Mouse (Mus musculus) midbrain, embryonic 14.5 days (tissue): ENCODE data around the gene Pde6d. TPM values are rescaled to one million over a fixed set of nuclear protein-coding genes. Genes with fewer than 3 reads are reported as not detected.

ENCODE experiments used
- ATAC-seq: fragments of 200-750 bp; cut with Nextera tagmentation; 2 replicates; pipeline ENCODE4 v1.8.0; 2017; ENCODE audit warnings: moderate number of reproducible peaks, moderate library complexity; ENCODE audit not compliant: low FRiP score, low TSS enrichment
- DNase-seq: peaks from one replicate; pipeline ENCODE4 v3.0.0-alpha.2; 2015
- H3K27ac ChIP-seq: fragments of 300-500 bp; sonication (generic); replicated peaks from 2 replicates; pipeline ENCODE4 v1.5.1; 2014; ENCODE audit warnings: mild to moderate bottlenecking, low read depth, low read length, moderate library complexity
- H3K27me3 ChIP-seq: fragments of 300-500 bp; sonication (generic); 2 replicates; pipeline ENCODE4 v1.6.1; 2014; ENCODE audit warnings: low read length, control low read depth, mixed read lengths; ENCODE audit not compliant: control insufficient read depth, insufficient read depth
- H3K36me3 ChIP-seq: fragments of 300-500 bp; sonication (generic); 2 replicates; pipeline ENCODE4 v1.6.1; 2014; ENCODE audit warnings: low read length, control low read depth; ENCODE audit not compliant: control insufficient read depth, insufficient read depth
- H3K4me1 ChIP-seq: fragments of 300-500 bp; sonication (generic); 2 replicates; pipeline ENCODE4 v1.6.1; 2014; ENCODE audit warnings: mild to moderate bottlenecking, antibody characterized with exemption, low read length, control low read depth; ENCODE audit not compliant: control insufficient read depth, insufficient read depth
- H3K4me2 ChIP-seq: fragments of 300-500 bp; sonication (generic); 2 replicates; pipeline ENCODE4 v1.6.1; 2014; ENCODE audit warnings: mild to moderate bottlenecking, low read length, moderate library complexity
- H3K4me3 ChIP-seq: fragments of 300-500 bp; sonication (generic); replicated peaks from 2 replicates; pipeline ENCODE4 v1.5.1; 2014; ENCODE audit warnings: low read depth, low read length
- H3K9ac ChIP-seq: fragments of 300-500 bp; sonication (generic); replicated peaks from 2 replicates; pipeline ENCODE4 v1.6.1; 2014; ENCODE audit warnings: mild to moderate bottlenecking, low read length, moderate library complexity
- H3K9me3 ChIP-seq: fragments of 300-500 bp; sonication (generic); 2 replicates; pipeline ENCODE4 v1.6.1; 2016; ENCODE audit warnings: low read length, control low read depth, mixed read lengths; ENCODE audit not compliant: control insufficient read depth
- WGBS: fragments of 180-500 bp; shearing (Covaris S2); extraction: QIAGEN DNeasy Blood & Tissue Kit; methylation state at CpG from one replicate; pipeline ENCODE4 v1.1.7; 2014; 5-methylcytosine and 5-hydroxymethylcytosine counted together
- polyA plus RNA-seq: library from polyadenylated mRNA; unstranded; fragments of >200 nt; fragmentation: Nextera tagmentation; extraction: Ambion mirVana; gene quantifications from 2 replicates; pipeline ENCODE4 v1.2.1, GENCODE M21; 2014

Pde6d gene
- polyA plus RNA-seq, 1 experiment from 2014 or later = 89.1 TPM

- DNase-seq = no peak
- no peak overlapping the region for H3K4me3 ChIP-seq
- no peaks in the 10 kb centered on the region for H3K27me3 ChIP-seq
- H3K4me1 ChIP-seq = no peaks in the 10 kb centered on the region
- H3K9me3 ChIP-seq = no peaks in the 10 kb centered on the region
- H3K4me2 ChIP-seq = no peak overlapping the region
- no peak overlapping the region for H3K9ac ChIP-seq
- peaks cover 21% of the 10 kb centered on the region for H3K36me3 ChIP-seq
- 73% methylated on average over 1 of the region's 1 CpGs for WGBS
- no peak for ATAC-seq
- no peak overlapping the region for H3K27ac ChIP-seq
These were observed 29.7 kb upstream of the Pde6d start for GRCm38 (mm10) chr1:86612081-86612480.

- H3K4me2 ChIP-seq = no peak overlapping the region
- no peaks in the 10 kb centered on the region for H3K27me3 ChIP-seq
- ATAC-seq (no peak), DNase-seq (no peak)
- H3K9ac ChIP-seq = no peak overlapping the region
- H3K9me3 ChIP-seq = no peaks in the 10 kb centered on the region
- H3K4me3 ChIP-seq = no peak overlapping the region
- H3K4me1 ChIP-seq = no peaks in the 10 kb centered on the region
- H3K27ac ChIP-seq = no peak overlapping the region
- peaks cover 31% of the 10 kb centered on the region for H3K36me3 ChIP-seq
- 86% methylated on average over 1 of the region's 1 CpGs for WGBS
These were observed 28.5 kb upstream of the Pde6d start for GRCm38 (mm10) chr1:86610954-86611353.

GRCm38 (mm10) chr1:86600117-86600516 lies 17.7 kb upstream of the Pde6d start:
- Histone ChIP-seq H3K4me3 (no peak overlapping the region), H3K27ac (no peak overlapping the region), H3K9me3 (no peaks in the 10 kb centered on the region), H3K4me2 (no peak overlapping the region), H3K9ac (no peak overlapping the region), H3K27me3 (no peaks in the 10 kb centered on the region), H3K36me3 (peaks cover 71% of the 10 kb centered on the region), H3K4me1 (no peaks in the 10 kb centered on the region)
- ATAC-seq (no peak), DNase-seq (no peak)
- WGBS = 87% methylated on average over 2 of the region's 2 CpGs

GRCm38 (mm10) chr1:86598516-86598915 lies 16.1 kb upstream of the Pde6d start:
- 72% methylated on average over 3 of the region's 3 CpGs for WGBS
- H3K4me2 ChIP-seq = no peak overlapping the region
- H3K9me3 ChIP-seq = no peaks in the 10 kb centered on the region
- H3K27me3 ChIP-seq = no peaks in the 10 kb centered on the region
- no peaks in the 10 kb centered on the region for H3K4me1 ChIP-seq
- no peak overlapping the region for H3K9ac ChIP-seq
- no peak overlapping the region for H3K4me3 ChIP-seq
- H3K27ac ChIP-seq = no peak overlapping the region
- ATAC-seq (no peak), DNase-seq (peak; percentile 83)
- peaks cover 70% of the 10 kb centered on the region for H3K36me3 ChIP-seq

- ATAC-seq = no peak
- 93% methylated on average over 6 of the region's 6 CpGs for WGBS
- no peak overlapping the region for H3K9ac ChIP-seq
- DNase-seq = no peak
- H3K27ac ChIP-seq = no peak overlapping the region
- H3K9me3 ChIP-seq = no peaks in the 10 kb centered on the region
- no peaks in the 10 kb centered on the region for H3K27me3 ChIP-seq
- no peak overlapping the region for H3K4me2 ChIP-seq
- H3K4me3 ChIP-seq = no peak overlapping the region
- no peaks in the 10 kb centered on the region for H3K4me1 ChIP-seq
- peaks cover 70% of the 10 kb centered on the region for H3K36me3 ChIP-seq
These were observed 14.1 kb upstream of the Pde6d start for GRCm38 (mm10) chr1:86596512-86596911.

- no peaks in the 10 kb centered on the region for H3K27me3 ChIP-seq
- H3K27ac ChIP-seq = no peak overlapping the region
- H3K4me3 ChIP-seq = no peak overlapping the region
- no peaks in the 10 kb centered on the region for H3K9me3 ChIP-seq
- 95% methylated on average over 6 of the region's 6 CpGs for WGBS
- H3K4me1 ChIP-seq = no peaks in the 10 kb centered on the region
- H3K36me3 ChIP-seq = peaks cover 69% of the 10 kb centered on the region
- DNase-seq (no peak), ATAC-seq (no peak)
- no peak overlapping the region for H3K4me2 ChIP-seq
- no peak overlapping the region for H3K9ac ChIP-seq
These were observed 12.9 kb upstream of the Pde6d start for GRCm38 (mm10) chr1:86595315-86595714.

- no peaks in the 10 kb centered on the region for H3K27me3 ChIP-seq
- WGBS = 95% methylated on average over 7 of the region's 7 CpGs
- H3K9me3 ChIP-seq = no peaks in the 10 kb centered on the region
- no peak overlapping the region for H3K9ac ChIP-seq
- DNase-seq = no peak
- H3K36me3 ChIP-seq = peaks cover 69% of the 10 kb centered on the region
- H3K4me3 ChIP-seq = no peak overlapping the region
- no peaks in the 10 kb centered on the region for H3K4me1 ChIP-seq
- H3K4me2 ChIP-seq = no peak overlapping the region
- no peak overlapping the region for H3K27ac ChIP-seq
- no peak for ATAC-seq
These were observed 12.1 kb upstream of the Pde6d start for GRCm38 (mm10) chr1:86594539-86594938.

- ATAC-seq (peak; percentile 31; the same call in 1 of the 2 replicates), DNase-seq (peak; percentile 88)
- H3K27ac ChIP-seq = peak overlapping the region; percentile 61
- WGBS = under 1% methylated on average over 26 of the region's 26 CpGs
- H3K27me3 ChIP-seq = no peaks in the 10 kb centered on the region
- H3K4me2 ChIP-seq = peak overlapping the region; percentile 75
- no peaks in the 10 kb centered on the region for H3K9me3 ChIP-seq
- H3K9ac ChIP-seq = peak overlapping the region; percentile 84
- peaks cover 22% of the 10 kb centered on the region for H3K36me3 ChIP-seq
- H3K4me3 ChIP-seq = peak overlapping the region; percentile 86
- peaks cover 10% of the 10 kb centered on the region; the same call in 1 of the 2 replicates for H3K4me1 ChIP-seq
These were observed 4.6 kb upstream of the Pde6d start for GRCm38 (mm10) chr1:86586992-86587391.

- Histone ChIP-seq H3K9ac (no peak overlapping the region), H3K4me1 (peaks cover 17% of the 10 kb centered on the region), H3K27ac (no peak overlapping the region), H3K9me3 (no peaks in the 10 kb centered on the region), H3K36me3 (no peaks in the 10 kb centered on the region), H3K4me3 (no peak overlapping the region), H3K4me2 (no peak overlapping the region), H3K27me3 (no peaks in the 10 kb centered on the region)
- 66% methylated on average over 2 of the region's 2 CpGs for WGBS
- DNase-seq (no peak), ATAC-seq (no peak)
These were observed 1.3 kb upstream of the Pde6d start for GRCm38 (mm10) chr1:86583709-86584108.
